Mouse (Mus musculus) stomach, embryonic 15.5 days (tissue): ENCODE data around the gene Pxn. TPM values are rescaled to one million over a fixed set of nuclear protein-coding genes. Genes with fewer than 3 reads are reported as not detected.
A peak's percentile ranks its signal among the peaks of the same experiment; 100 is the strongest.

Experiments used
- ATAC-seq: fragments of 200-750 bp; cut with Nextera tagmentation; 2 replicates; pipeline ENCODE4 v1.8.0; 2017; ENCODE audit warnings: low read depth, moderate number of reproducible peaks, moderate TSS enrichment; ENCODE audit not compliant: insufficient read depth, low FRiP score
- H3K27ac ChIP-seq: fragments of 300-500 bp; sonication (generic); 2 replicates; pipeline ENCODE4 v1.5.1; 2015; ENCODE audit warnings: mild to moderate bottlenecking, inconsistent platforms
- H3K27me3 ChIP-seq: fragments of 300-500 bp; sonication (generic); replicated peaks from 2 replicates; pipeline ENCODE4 v1.6.1; 2015; ENCODE audit warnings: inconsistent platforms
- H3K36me3 ChIP-seq: fragments of 300-500 bp; sonication (generic); 2 replicates; pipeline ENCODE4 v1.6.1; 2015; ENCODE audit warnings: inconsistent platforms
- H3K4me1 ChIP-seq: fragments of 300-500 bp; sonication (generic); 2 replicates; pipeline ENCODE4 v1.6.1; 2015; ENCODE audit warnings: inconsistent platforms
- H3K4me2 ChIP-seq: fragments of 300-500 bp; sonication (generic); 2 replicates; pipeline ENCODE4 v1.6.1; 2015; ENCODE audit warnings: mild to moderate bottlenecking, inconsistent platforms
- H3K4me3 ChIP-seq: fragments of 300-500 bp; sonication (generic); replicated peaks from 2 replicates; pipeline ENCODE4 v1.5.1; 2015; ENCODE audit warnings: inconsistent platforms
- H3K9ac ChIP-seq: fragments of 300-500 bp; sonication (generic); 2 replicates; pipeline ENCODE4 v1.6.1; 2015; ENCODE audit warnings: inconsistent platforms
- H3K9me3 ChIP-seq: fragments of 300-500 bp; sonication (generic); 2 replicates; pipeline ENCODE4 v1.6.1; 2016; ENCODE audit warnings: inconsistent platforms
- WGBS: fragments of 180-500 bp; shearing (Covaris S2); methylation state at CpG from one replicate; pipeline ENCODE4 v1.1.7; 2015; 5-methylcytosine and 5-hydroxymethylcytosine counted together
- polyA plus RNA-seq: library from polyadenylated mRNA; unstranded; fragments of >200 nt; fragmentation: Nextera tagmentation; extraction: Ambion mirVana; gene quantifications from 2 replicates; pipeline ENCODE4 v1.2.1, GENCODE M21; 2015

Gene Pxn
- polyA plus RNA-seq, 1 experiment from 2014 or later, result 37.0 TPM

GRCm38 (mm10) chr5:115551386-115551785, 44.9 kb downstream of the Pxn start:
- 0 out of 2 replicates have a peak, but pooled peaks cover 10% of the 10 kb centered on the region for H3K4me1 ChIP-seq
- H3K4me2 ChIP-seq, result no peak overlapping the region
- WGBS, result 80% methylated on average over 12 of the region's 12 CpGs
- no peak overlapping the region for H3K9ac ChIP-seq
- no peak for ATAC-seq
- no peaks in the 10 kb centered on the region for H3K9me3 ChIP-seq
- H3K27me3 ChIP-seq, result no peaks in the 10 kb centered on the region
- no peak overlapping the region for H3K27ac ChIP-seq
- H3K4me3 ChIP-seq, result no peak overlapping the region
- H3K36me3 ChIP-seq, result peaks cover 43% of the 10 kb centered on the region

- 82% methylated on average over 13 of the region's 13 CpGs for WGBS
- Histone ChIP-seq H3K27ac (no peak overlapping the region), H3K4me2 (no peak overlapping the region), H3K4me1 (0 out of 2 replicates have a peak, but pooled peaks cover 9% of the 10 kb centered on the region), H3K27me3 (no peaks in the 10 kb centered on the region), H3K9me3 (no peaks in the 10 kb centered on the region), H3K4me3 (no peak overlapping the region), H3K9ac (no peak overlapping the region), H3K36me3 (peaks cover 43% of the 10 kb centered on the region)
- no peak for ATAC-seq
Measured at GRCm38 (mm10) chr5:115551799-115552198, 45.3 kb downstream of the Pxn start.

GRCm38 (mm10) chr5:115553801-115554420, 47.4 kb downstream of the Pxn start:
- Histone ChIP-seq H3K9me3 (no peaks in the 10 kb centered on the region), H3K4me1 (no peaks in the 10 kb centered on the region), H3K4me3 (no peak overlapping the region), H3K36me3 (peaks cover 35% of the 10 kb centered on the region), H3K27me3 (no peaks in the 10 kb centered on the region), H3K4me2 (no peak overlapping the region), H3K27ac (no peak overlapping the region), H3K9ac (no peak overlapping the region)
- 87% methylated on average over 33 of the region's 33 CpGs for WGBS
- no peak for ATAC-seq

- Histone ChIP-seq H3K27me3 (no peaks in the 10 kb centered on the region), H3K9me3 (no peaks in the 10 kb centered on the region), H3K36me3 (peaks cover 28% of the 10 kb centered on the region), H3K4me2 (no peak overlapping the region), H3K9ac (no peak overlapping the region), H3K27ac (no peak overlapping the region), H3K4me3 (no peak overlapping the region), H3K4me1 (no peaks in the 10 kb centered on the region)
- 87% methylated on average over 18 of the region's 18 CpGs for WGBS
- no peak for ATAC-seq
Measured at GRCm38 (mm10) chr5:115554536-115555291, 48.2 kb downstream of the Pxn start.

- Histone ChIP-seq H3K9ac (no peak overlapping the region), H3K4me3 (no peak overlapping the region), H3K4me2 (no peak overlapping the region), H3K9me3 (no peaks in the 10 kb centered on the region), H3K36me3 (peaks cover 32% of the 10 kb centered on the region), H3K27me3 (no peaks in the 10 kb centered on the region), H3K27ac (no peak overlapping the region), H3K4me1 (peaks cover 10% of the 10 kb centered on the region)
- no peak for ATAC-seq
- WGBS, result 10% methylated on average over 8 of the region's 8 CpGs
Measured at GRCm38 (mm10) chr5:115556217-115556616, 49.7 kb downstream of the Pxn start.

- Histone ChIP-seq H3K4me2 (no peak overlapping the region), H3K4me1 (peaks cover 17% of the 10 kb centered on the region), H3K36me3 (peaks cover 32% of the 10 kb centered on the region), H3K4me3 (no peak overlapping the region), H3K27ac (no peak overlapping the region), H3K9ac (no peak overlapping the region), H3K9me3 (no peaks in the 10 kb centered on the region), H3K27me3 (no peaks in the 10 kb centered on the region)
- 85% methylated on average over 14 of the region's 14 CpGs for WGBS
- no peak for ATAC-seq
Measured at GRCm38 (mm10) chr5:115558182-115558794, 51.8 kb downstream of the Pxn start.

GRCm38 (mm10) chr5:115559237-115560101, 53.0 kb downstream of the Pxn start, which contains the start of gene Rplp0:
TSS of gene Rplp0 (plus strand) at chr5:115559467.
- Histone ChIP-seq H3K27ac (peak within 1 kb of the TSS; percentile 90), H3K36me3 (peaks cover 28% of the 10 kb centered on the region), H3K4me1 (peaks cover 21% of the 10 kb centered on the region), H3K27me3 (no peaks in the 10 kb centered on the region), H3K9ac (peak within 1 kb of the TSS; percentile 99), H3K4me2 (peak within 1 kb of the TSS; percentile 65), H3K4me3 (peak within 1 kb of the TSS; percentile 92), H3K9me3 (no peaks in the 10 kb centered on the region)
- WGBS, result under 1% methylated on average over 78 of the region's 78 CpGs
- ATAC-seq, result peak; percentile 97

GRCm38 (mm10) chr5:115560336-115560905, 53.9 kb downstream of the Pxn start:
- Histone ChIP-seq H3K9me3 (no peaks in the 10 kb centered on the region), H3K27me3 (no peaks in the 10 kb centered on the region), H3K36me3 (peaks cover 26% of the 10 kb centered on the region), H3K4me3 (peak overlapping the region; percentile 92), H3K9ac (peak overlapping the region; percentile 99), H3K27ac (peak overlapping the region; percentile 90; the same call in 1 of the 2 replicates), H3K4me1 (peaks cover 25% of the 10 kb centered on the region), H3K4me2 (peak overlapping the region; percentile 65)
- 37% methylated on average over 13 of the region's 13 CpGs for WGBS
- ATAC-seq, result no peak

- no peaks in the 10 kb centered on the region for H3K27me3 ChIP-seq
- H3K9ac ChIP-seq, result no peak overlapping the region
- H3K4me2 ChIP-seq, result peak overlapping the region; percentile 88; the same call in 1 of the 2 replicates
- no peak for ATAC-seq
- peak overlapping the region; percentile 84; the same call in 1 of the 2 replicates for H3K27ac ChIP-seq
- peaks cover 26% of the 10 kb centered on the region for H3K36me3 ChIP-seq
- peaks cover 39% of the 10 kb centered on the region for H3K4me1 ChIP-seq
- no peaks in the 10 kb centered on the region for H3K9me3 ChIP-seq
- WGBS, result 44% methylated on average over 5 of the region's 5 CpGs
- no peak overlapping the region for H3K4me3 ChIP-seq
Measured at GRCm38 (mm10) chr5:115563771-115564585, 57.5 kb downstream of the Pxn start.

- peak within 1 kb of the TSS; percentile 88 for H3K4me2 ChIP-seq
- peak; percentile 85 for ATAC-seq
- peaks cover 44% of the 10 kb centered on the region for H3K4me1 ChIP-seq
- H3K9ac ChIP-seq, result peak within 1 kb of the TSS; percentile 91
- H3K4me3 ChIP-seq, result peak within 1 kb of the TSS; percentile 80
- no peaks in the 10 kb centered on the region for H3K27me3 ChIP-seq
- no peaks in the 10 kb centered on the region for H3K9me3 ChIP-seq
- H3K27ac ChIP-seq, result peak within 1 kb of the TSS; percentile 84
- peaks cover 26% of the 10 kb centered on the region for H3K36me3 ChIP-seq
- WGBS, result 3% methylated on average over 55 of the region's 55 CpGs
Measured at GRCm38 (mm10) chr5:115564737-115565393, 58.4 kb downstream of the Pxn start, which contains the start of gene Gcn1l1. TSS of gene Gcn1l1 (plus strand) at chr5:115565254.
